Mouse (Mus musculus): ENCODE data around the gene Actc1.

Actc1 gene

GRCm38 (mm10) chr2:114047960-114048611 lies 5.3 kb downstream of the Actc1 start:
- DNase-seq = no peak

- DNase-seq = no peak
Observed at GRCm38 (mm10) chr2:114046151-114046664, 7.1 kb downstream of the Actc1 start.

- no peak for DNase-seq
Observed at GRCm38 (mm10) chr2:114037926-114038325, 15.4 kb downstream of the Actc1 start.

- DNase-seq = no peak
Observed at GRCm38 (mm10) chr2:114032259-114032658, 21.1 kb downstream of the Actc1 start.

GRCm38 (mm10) chr2:114023383-114023782 lies 30.0 kb downstream of the Actc1 start:
- no peak for DNase-seq

- DNase-seq = no peak
Observed at GRCm38 (mm10) chr2:114020210-114020563, 33.2 kb downstream of the Actc1 start.

- DNase-seq = no peak
Observed at GRCm38 (mm10) chr2:114019474-114020209, 33.7 kb downstream of the Actc1 start.

- no peak for DNase-seq
Observed at GRCm38 (mm10) chr2:114018136-114018535, 35.2 kb downstream of the Actc1 start.

- no peak for DNase-seq
Observed at GRCm38 (mm10) chr2:114014839-114015238, 38.5 kb downstream of the Actc1 start.

GRCm38 (mm10) chr2:114013846-114014245 lies 39.5 kb downstream of the Actc1 start:
- DNase-seq = no peak

GRCm38 (mm10) chr2:114013295-114013771 lies 40.0 kb downstream of the Actc1 start, which contains the start of gene Gjd2:
Gene Gjd2 (minus strand): TSS chr2:114013619.
- no peak for DNase-seq

GRCm38 (mm10) chr2:114012749-114013211 lies 40.6 kb downstream of the Actc1 start:
- DNase-seq = no peak

GRCm38 (mm10) chr2:114011838-114012237 lies 41.5 kb downstream of the Actc1 start:
- DNase-seq = peak; percentile 7 to 40

- DNase-seq = no peak
Observed at GRCm38 (mm10) chr2:114008321-114008720, 45.0 kb downstream of the Actc1 start.

GRCm38 (mm10) chr2:113997484-113997883 lies 55.9 kb downstream of the Actc1 start:
- no peak for DNase-seq
